Mouse (Mus musculus) neural tube, embryonic 12.5 days (tissue): Measurements from ENCODE around the gene Grip1. TPM values are rescaled to one million over a fixed set of nuclear protein-coding genes. Genes with fewer than 3 reads are reported as not detected.

Experiments used
- ATAC-seq: fragments of 200-750 bp; cut with Nextera tagmentation; 2 replicates; pipeline ENCODE4 v1.8.0; 2017; ENCODE audit warnings: low read depth, mild to moderate bottlenecking, moderate TSS enrichment, moderate library complexity; ENCODE audit not compliant: low FRiP score
- H3K27ac ChIP-seq: fragments of 300-500 bp; sonication (generic); 2 replicates; pipeline ENCODE4 v1.5.1; 2016
- H3K27me3 ChIP-seq: fragments of 300-500 bp; sonication (generic); replicated peaks from 2 replicates; pipeline ENCODE4 v1.6.1; 2016; ENCODE audit warnings: mild to moderate bottlenecking
- H3K36me3 ChIP-seq: fragments of 300-500 bp; sonication (generic); 2 replicates; pipeline ENCODE4 v1.6.1; 2016; ENCODE audit warnings: mild to moderate bottlenecking
- H3K4me1 ChIP-seq: fragments of 300-500 bp; sonication (generic); 2 replicates; pipeline ENCODE4 v1.6.1; 2016
- H3K4me2 ChIP-seq: fragments of 300-500 bp; sonication (generic); replicated peaks from 2 replicates; pipeline ENCODE4 v1.6.1; 2016; ENCODE audit warnings: mild to moderate bottlenecking
- H3K4me3 ChIP-seq: fragments of 300-500 bp; sonication (generic); 2 replicates; pipeline ENCODE4 v1.5.1; 2016
- H3K9ac ChIP-seq: fragments of 300-500 bp; sonication (generic); 2 replicates; pipeline ENCODE4 v1.6.1; 2016; ENCODE audit warnings: mild to moderate bottlenecking
- H3K9me3 ChIP-seq: fragments of 300-500 bp; sonication (generic); 2 replicates; pipeline ENCODE4 v1.6.1; 2016; ENCODE audit warnings: mild to moderate bottlenecking
- WGBS: fragments of 180-500 bp; shearing (Covaris S2); methylation state at CpG from one replicate; pipeline ENCODE4 v1.1.7; 2016; 5-methylcytosine and 5-hydroxymethylcytosine counted together
- polyA plus RNA-seq: library from polyadenylated mRNA; unstranded; fragments of >200 nt; fragmentation: Nextera tagmentation; extraction: Ambion mirVana; gene quantifications from 2 replicates; pipeline ENCODE4 v1.2.1, GENCODE M21; 2016

Gene Grip1
- polyA plus RNA-seq, 1 experiment from 2014 or later: 20.3 TPM

DNA sequence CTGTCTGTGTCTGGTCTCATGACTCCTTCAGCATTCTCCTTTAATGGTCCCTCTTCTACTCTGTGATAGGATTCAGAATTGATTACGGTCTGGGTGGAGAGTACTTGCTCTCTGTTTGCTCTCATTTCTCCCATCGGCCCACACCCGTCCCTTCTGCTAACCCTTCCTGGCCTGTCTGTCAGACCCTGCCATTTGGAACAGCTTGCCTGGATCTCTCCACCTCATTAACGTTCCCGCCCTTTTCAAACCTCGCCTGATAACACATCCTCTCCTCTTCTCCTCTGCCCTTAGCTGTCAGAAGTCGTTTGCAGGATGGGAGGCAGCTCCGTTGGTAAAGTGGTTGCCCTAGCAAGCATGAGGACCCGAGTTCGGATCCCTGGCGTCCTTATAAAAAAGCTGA is 370.9 kb downstream of the Grip1 start:
- Histone ChIP-seq H3K9me3 (no peaks in the 10 kb centered on the region), H3K36me3 (no peaks in the 10 kb centered on the region; the same call in 1 of the 2 replicates), H3K4me2 (no peak overlapping the region), H3K27ac (no peak overlapping the region), H3K4me3 (no peak overlapping the region), H3K4me1 (peaks cover 11% of the 10 kb centered on the region), H3K9ac (no peak overlapping the region), H3K27me3 (no peaks in the 10 kb centered on the region)
- 67% methylated on average over 11 of the region's 11 CpGs for WGBS
- no peak for ATAC-seq

DNA sequence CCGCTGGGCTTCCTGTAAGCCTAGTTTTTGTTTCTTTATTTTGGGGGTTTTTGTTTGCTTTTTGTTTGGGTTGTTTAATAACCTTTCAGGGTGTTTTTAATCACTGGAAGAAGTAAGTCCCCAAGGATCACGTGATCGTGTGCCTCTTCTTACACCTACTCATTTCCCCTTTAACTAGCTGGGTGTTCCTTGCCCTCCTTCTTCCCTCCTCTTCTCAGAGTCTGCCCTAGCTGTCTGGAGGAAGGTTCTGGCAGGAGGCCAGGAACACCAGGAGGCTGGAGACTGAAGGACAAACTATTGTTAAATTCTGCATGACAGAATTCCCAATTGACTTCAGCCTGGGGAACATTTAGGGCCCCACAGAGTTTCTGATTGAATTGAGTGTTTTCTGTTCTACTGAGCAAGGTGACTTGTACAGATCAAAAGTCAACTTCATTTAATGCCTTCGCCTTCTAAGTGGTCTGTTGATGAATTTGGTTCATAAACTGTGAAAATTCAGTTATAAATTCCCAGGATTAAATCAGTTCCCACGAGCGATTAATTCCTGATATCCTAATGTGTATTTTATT is 376.8 kb downstream of the Grip1 start:
- WGBS: 79% methylated on average over 6 of the region's 6 CpGs
- Histone ChIP-seq H3K27me3 (no peaks in the 10 kb centered on the region), H3K4me3 (no peak overlapping the region), H3K9me3 (peaks cover 7% of the 10 kb centered on the region), H3K36me3 (peaks cover 4% of the 10 kb centered on the region), H3K4me2 (no peak overlapping the region), H3K27ac (no peak overlapping the region), H3K9ac (no peak overlapping the region), H3K4me1 (0 out of 2 replicates have a peak, but pooled peaks cover 3% of the 10 kb centered on the region)
- no peak for ATAC-seq

DNA sequence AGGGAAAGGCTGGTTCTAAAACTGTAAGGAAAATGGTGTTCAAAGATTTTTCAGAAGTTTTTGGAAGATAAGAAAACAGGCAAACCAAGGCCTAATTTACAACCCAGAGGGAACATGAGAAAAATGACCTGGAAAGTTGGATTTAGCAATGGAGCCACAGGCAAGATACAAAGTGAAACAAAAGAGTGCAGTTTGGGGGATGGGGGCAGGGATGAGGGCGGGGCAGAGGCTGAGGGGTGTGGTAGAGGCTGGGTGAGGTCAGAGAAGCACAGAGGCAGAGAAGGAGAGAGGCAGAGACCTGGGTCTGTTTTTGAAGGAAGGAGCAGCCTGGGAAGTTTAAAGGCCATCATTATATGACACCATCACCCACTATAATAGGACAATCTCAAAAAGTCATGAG is 377.5 kb downstream of the Grip1 start:
- peaks cover 7% of the 10 kb centered on the region for H3K9me3 ChIP-seq
- no peak for ATAC-seq
- H3K9ac ChIP-seq: no peak overlapping the region
- no peak overlapping the region for H3K4me2 ChIP-seq
- H3K36me3 ChIP-seq: peaks cover 4% of the 10 kb centered on the region
- 0 out of 2 replicates have a peak, but pooled peaks cover 3% of the 10 kb centered on the region for H3K4me1 ChIP-seq
- 91% methylated on average over 1 of the region's 1 CpGs for WGBS
- no peak overlapping the region for H3K4me3 ChIP-seq
- no peak overlapping the region for H3K27ac ChIP-seq
- H3K27me3 ChIP-seq: no peaks in the 10 kb centered on the region

DNA sequence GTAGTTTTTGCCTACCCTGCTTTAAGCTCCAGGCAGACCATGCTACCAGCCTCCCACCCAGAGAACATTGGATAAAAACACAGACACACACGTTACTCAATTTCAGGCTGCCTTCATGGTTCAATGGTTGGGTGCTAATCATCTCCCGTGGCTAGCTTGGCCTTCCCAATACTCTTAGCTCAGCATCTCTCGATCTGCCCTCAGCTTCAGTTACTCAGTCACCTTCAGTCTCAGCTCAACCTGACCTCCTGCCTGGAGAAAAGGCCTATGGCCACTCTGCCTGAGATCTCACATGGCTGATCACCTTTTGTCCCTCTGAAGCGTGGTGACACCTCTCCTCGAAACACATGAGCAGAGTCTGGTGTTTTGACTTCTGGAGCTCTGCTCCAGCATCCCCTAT is 379.7 kb downstream of the Grip1 start:
- no peak for ATAC-seq
- no peak overlapping the region for H3K27ac ChIP-seq
- 79% methylated on average over 5 of the region's 5 CpGs for WGBS
- H3K4me1 ChIP-seq: 0 out of 2 replicates have a peak, but pooled peaks cover 3% of the 10 kb centered on the region
- no peak overlapping the region for H3K4me3 ChIP-seq
- H3K4me2 ChIP-seq: no peak overlapping the region
- H3K27me3 ChIP-seq: no peaks in the 10 kb centered on the region
- no peak overlapping the region for H3K9ac ChIP-seq
- peaks cover 4% of the 10 kb centered on the region for H3K36me3 ChIP-seq
- peaks cover 7% of the 10 kb centered on the region for H3K9me3 ChIP-seq

DNA sequence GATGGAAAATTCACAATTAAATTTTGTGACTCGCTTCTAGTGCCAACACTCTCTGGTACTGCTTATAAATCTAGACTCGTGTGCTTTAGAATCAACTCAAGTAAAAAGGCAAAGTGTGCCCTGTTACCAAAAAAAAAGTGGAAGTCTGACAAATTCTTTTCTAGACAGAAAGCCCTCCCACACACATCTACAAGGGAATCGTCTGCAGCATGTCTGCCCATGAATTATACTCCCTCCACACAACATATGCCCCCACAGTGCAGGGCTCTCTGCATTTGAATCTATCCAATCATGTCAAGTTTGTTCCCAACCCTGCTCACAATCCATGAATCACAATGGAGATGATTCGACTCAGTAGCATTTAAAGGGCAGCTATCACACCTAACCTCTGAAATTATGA is 380.5 kb downstream of the Grip1 start:
- Histone ChIP-seq H3K9ac (no peak overlapping the region), H3K27ac (no peak overlapping the region), H3K27me3 (no peaks in the 10 kb centered on the region), H3K4me2 (no peak overlapping the region), H3K4me3 (no peak overlapping the region), H3K9me3 (peaks cover 7% of the 10 kb centered on the region), H3K4me1 (0 out of 2 replicates have a peak, but pooled peaks cover 3% of the 10 kb centered on the region), H3K36me3 (peaks cover 4% of the 10 kb centered on the region)
- ATAC-seq: no peak
- WGBS: 74% methylated on average over 4 of the region's 4 CpGs

DNA sequence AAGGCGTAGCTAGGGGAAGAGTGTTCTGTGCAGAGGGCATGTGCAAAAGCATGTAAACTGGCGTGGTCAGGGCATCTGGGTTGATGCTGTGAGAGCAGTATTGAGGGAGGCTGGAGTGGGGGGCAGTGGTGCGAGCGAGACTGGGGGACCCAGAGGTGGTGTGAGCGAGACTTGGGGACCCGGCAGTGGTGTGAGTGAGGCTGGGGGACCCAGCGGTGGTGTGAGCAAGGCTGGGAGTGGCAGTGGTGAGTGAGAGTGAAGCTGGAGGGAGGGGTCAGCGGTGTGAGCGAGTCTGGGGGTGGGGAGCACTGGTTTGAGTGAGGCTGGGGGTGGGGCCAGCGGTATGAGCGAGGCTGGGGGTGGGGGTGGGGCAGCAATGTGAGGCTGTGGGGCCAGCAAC is 386.0 kb downstream of the Grip1 start:
- H3K4me3 ChIP-seq: no peak overlapping the region
- no peak overlapping the region for H3K27ac ChIP-seq
- ATAC-seq: no peak
- H3K9me3 ChIP-seq: no peaks in the 10 kb centered on the region
- H3K4me1 ChIP-seq: peaks cover 5% of the 10 kb centered on the region; the same call in 1 of the 2 replicates
- 83% methylated on average over 11 of the region's 11 CpGs for WGBS
- no peaks in the 10 kb centered on the region for H3K36me3 ChIP-seq
- H3K4me2 ChIP-seq: no peak overlapping the region
- H3K27me3 ChIP-seq: no peaks in the 10 kb centered on the region
- no peak overlapping the region for H3K9ac ChIP-seq

DNA sequence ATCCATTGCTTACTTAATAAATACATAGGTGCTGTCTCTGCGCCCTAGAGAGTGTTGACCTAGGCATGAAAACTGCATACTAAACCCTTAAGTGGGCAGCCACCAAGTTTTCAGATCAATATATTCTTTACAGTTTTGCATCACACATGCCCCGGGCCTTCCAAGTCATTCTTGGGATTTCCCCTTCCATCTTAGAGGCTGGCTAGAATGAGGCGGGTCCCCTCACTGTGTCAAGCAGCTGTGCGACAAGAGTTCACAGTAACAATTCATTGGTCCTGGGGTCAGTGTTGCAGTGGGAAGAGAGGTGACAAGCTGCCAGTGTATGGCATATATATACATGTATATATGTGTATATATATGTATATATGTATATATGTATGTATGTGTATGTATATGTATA is 388.4 kb downstream of the Grip1 start:
- H3K9ac ChIP-seq: no peak overlapping the region
- no peak for ATAC-seq
- H3K4me3 ChIP-seq: no peak overlapping the region

DNA sequence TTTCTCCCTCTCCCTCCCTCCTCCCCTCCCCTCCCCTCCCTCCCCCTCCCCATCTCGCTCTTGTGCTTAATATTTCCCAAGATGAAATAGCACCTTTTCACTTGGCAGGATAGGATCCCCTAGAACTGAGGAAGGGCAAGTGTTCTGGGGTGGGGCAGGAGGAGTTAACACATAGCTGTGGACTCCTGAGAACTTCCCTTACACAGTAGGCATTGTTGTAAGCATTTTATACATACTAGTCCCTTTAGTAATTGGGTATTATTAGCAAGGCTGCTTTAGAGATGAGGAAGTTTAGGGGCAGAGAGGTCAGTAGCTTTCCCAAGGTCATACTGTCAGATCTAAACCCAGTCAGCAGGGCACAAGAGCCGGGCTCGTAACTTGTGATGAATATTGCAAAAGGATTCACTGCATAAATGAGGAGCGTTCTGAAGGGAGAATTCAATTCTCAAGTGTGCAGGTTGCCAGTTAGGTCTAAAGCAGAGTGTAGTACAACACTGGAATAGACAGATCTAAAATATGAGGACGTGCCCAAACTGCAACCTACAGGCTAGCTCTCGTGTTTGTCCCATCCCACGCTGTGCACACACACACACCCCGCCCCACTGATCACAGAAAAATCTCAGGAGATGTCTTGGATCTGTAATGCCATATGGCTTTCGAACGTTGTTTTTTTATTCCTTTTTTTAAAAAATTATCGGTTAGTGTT is 392.2 kb downstream of the Grip1 start:
- no peak for ATAC-seq
- Histone ChIP-seq H3K4me2 (no peak overlapping the region), H3K9ac (no peak overlapping the region), H3K27me3 (no peaks in the 10 kb centered on the region), H3K4me1 (no peaks in the 10 kb centered on the region), H3K4me3 (no peak overlapping the region), H3K9me3 (no peaks in the 10 kb centered on the region), H3K36me3 (no peaks in the 10 kb centered on the region), H3K27ac (no peak overlapping the region)
- WGBS: 83% methylated on average over 11 of the region's 11 CpGs

More for the DNA sequence above, 388.4 kb downstream of the Grip1 start:
- Histone ChIP-seq H3K36me3 (no peaks in the 10 kb centered on the region), H3K27ac (no peak overlapping the region), H3K27me3 (no peaks in the 10 kb centered on the region), H3K4me1 (peaks cover 5% of the 10 kb centered on the region; the same call in 1 of the 2 replicates), H3K9me3 (no peaks in the 10 kb centered on the region), H3K4me2 (no peak overlapping the region)
- WGBS: 92% methylated on average over 4 of the region's 4 CpGs

DNA sequence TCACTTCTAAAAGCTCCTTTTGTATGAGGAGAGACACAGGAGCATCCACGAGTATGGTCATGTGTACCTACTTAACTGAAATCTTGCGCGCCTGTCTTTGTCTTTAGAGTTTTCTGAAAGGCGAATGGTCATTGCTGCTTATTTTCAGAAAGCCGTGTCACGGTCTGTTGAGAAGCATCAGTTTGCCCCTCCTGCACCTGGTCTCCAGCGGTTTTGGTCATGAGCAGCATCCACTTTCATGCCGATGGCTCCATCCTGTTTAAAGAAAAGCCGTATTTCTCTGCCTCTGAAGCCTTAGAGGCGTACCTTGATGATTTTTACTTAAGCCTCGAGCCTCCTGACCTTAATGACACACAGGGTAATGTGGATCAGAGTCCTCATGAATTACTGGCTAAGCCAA is 398.0 kb downstream of the Grip1 start:
- no peak for ATAC-seq
- no peak overlapping the region for H3K9ac ChIP-seq
- H3K9me3 ChIP-seq: 0 out of 2 replicates have a peak, but pooled peaks cover 3% of the 10 kb centered on the region
- no peak overlapping the region for H3K27ac ChIP-seq
- no peak overlapping the region for H3K4me3 ChIP-seq
- H3K36me3 ChIP-seq: no peaks in the 10 kb centered on the region
- 0 out of 2 replicates have a peak, but pooled peaks cover 5% of the 10 kb centered on the region for H3K4me1 ChIP-seq
- H3K27me3 ChIP-seq: no peaks in the 10 kb centered on the region
- 87% methylated on average over 11 of the region's 11 CpGs for WGBS
- H3K4me2 ChIP-seq: no peak overlapping the region

DNA sequence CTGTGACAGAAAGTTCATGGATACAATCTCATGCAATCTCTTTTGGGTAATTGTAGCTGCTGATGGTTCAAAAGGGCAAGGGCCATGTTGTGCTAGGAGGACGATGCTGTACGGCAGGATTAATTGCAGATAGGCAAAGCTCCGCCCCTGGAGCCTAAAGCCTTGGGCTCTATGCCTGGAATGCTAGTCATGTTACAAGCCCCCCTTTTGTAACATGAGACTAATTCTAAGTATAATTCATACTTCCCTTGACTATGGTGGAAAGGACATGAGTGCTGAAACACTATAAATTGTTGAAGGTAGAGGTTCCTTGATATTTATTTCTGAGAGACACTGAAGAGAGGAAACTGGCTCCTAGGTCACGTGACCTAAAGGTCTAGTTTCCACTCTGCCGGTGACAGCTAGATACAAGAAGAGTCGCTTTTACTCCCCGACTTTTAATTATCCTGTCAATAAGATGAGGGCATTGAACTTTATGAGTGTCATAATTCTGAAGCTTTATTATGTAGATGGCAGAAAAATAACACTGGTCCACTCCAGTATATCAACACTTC is 399.0 kb downstream of the Grip1 start:
- 78% methylated on average over 7 of the region's 7 CpGs for WGBS
- Histone ChIP-seq H3K27ac (no peak overlapping the region), H3K9me3 (0 out of 2 replicates have a peak, but pooled peaks cover 3% of the 10 kb centered on the region), H3K27me3 (no peaks in the 10 kb centered on the region), H3K4me3 (no peak overlapping the region), H3K9ac (no peak overlapping the region), H3K36me3 (no peaks in the 10 kb centered on the region), H3K4me2 (no peak overlapping the region), H3K4me1 (0 out of 2 replicates have a peak, but pooled peaks cover 5% of the 10 kb centered on the region)
- no peak for ATAC-seq

DNA sequence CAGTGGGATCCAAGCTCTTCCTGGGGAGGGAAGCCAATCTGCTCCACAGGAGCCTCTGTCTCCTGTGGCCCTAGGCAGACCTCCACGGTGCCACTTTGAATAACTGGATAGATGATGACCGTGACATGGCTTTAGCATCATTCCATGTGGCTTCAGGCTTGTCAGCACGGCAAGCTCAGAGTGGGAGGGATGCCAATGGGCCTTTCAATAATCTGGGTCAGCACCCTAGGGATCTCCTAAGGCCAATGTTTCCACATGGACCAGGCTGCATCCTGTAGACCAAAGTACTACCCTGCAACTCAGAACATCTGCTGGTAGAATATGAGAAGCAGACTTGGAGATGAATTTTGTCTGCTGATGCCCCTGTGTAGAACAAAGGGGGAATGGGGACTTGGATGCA is 414.1 kb downstream of the Grip1 start:
- H3K36me3 ChIP-seq: peaks cover 9% of the 10 kb centered on the region
- no peak overlapping the region for H3K27ac ChIP-seq
- WGBS: 68% methylated on average over 3 of the region's 3 CpGs
- no peaks in the 10 kb centered on the region for H3K27me3 ChIP-seq
- H3K4me3 ChIP-seq: no peak overlapping the region
- H3K4me1 ChIP-seq: no peaks in the 10 kb centered on the region
- no peak for ATAC-seq
- H3K9me3 ChIP-seq: peaks cover 12% of the 10 kb centered on the region
- no peak overlapping the region for H3K4me2 ChIP-seq
- H3K9ac ChIP-seq: no peak overlapping the region

DNA sequence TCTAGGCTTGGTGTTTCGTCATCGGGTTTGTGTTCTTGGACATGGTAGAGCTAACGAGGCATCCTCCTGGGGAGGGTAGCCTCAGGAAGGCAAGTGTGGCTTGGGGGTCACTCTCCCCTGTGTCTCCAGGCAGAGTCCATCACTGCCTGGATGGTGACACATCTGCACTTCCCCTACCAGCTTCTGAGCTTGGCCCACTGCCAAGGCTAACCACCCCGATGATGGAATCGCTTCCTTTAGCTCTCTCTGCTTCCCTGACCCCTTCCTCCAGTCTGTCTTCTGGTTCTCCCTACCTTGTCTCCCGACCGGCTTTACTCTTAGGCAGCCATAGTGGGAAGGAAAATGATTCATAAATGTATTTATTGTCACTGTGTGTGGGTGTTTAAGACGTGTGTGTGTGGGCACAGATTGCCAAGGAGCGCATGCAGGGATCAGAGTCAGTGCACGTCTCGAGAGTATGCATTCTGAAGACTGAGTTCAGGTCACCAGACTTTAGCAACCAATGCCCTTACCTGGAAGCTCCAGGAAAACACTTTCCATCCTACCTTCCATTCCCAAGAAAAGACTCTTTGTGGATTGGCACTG is 415.5 kb downstream of the Grip1 start:
- Histone ChIP-seq H3K27ac (no peak overlapping the region), H3K36me3 (peaks cover 9% of the 10 kb centered on the region), H3K9me3 (peaks cover 12% of the 10 kb centered on the region), H3K9ac (no peak overlapping the region), H3K4me1 (no peaks in the 10 kb centered on the region), H3K4me2 (no peak overlapping the region), H3K4me3 (no peak overlapping the region), H3K27me3 (no peaks in the 10 kb centered on the region)
- ATAC-seq: no peak
- WGBS: 90% methylated on average over 11 of the region's 11 CpGs
